Comparison of ENCODE assay signal across 27 mouse cellular contexts in genomic region chr11:4502206-4502605, GRCm38 (mm10).
DNase-seq lines count a peak whose midpoint lies in the region; ATAC-seq and TF ChIP-seq lines count a peak whose summit lies in the region.
"Had no signal": no experiment of that assay in that cellular context is flagged by ENCODE, and none has a peak within 500 bp of the region (broad histone marks: within the 10 kb centered on the region; RNA-seq: fewer than 3 reads in every experiment).

No protein-coding gene starts in this region.

- no peak overlapping the region for H3K9ac ChIP-seq in kidney, embryonic 15.5 days
- no peak overlapping the region for H3K9ac ChIP-seq in limb, embryonic 14.5 days (ENCODE audit: low read depth, low read length, severe bottlenecking)
- H3K9ac ChIP-seq: forebrain, embryonic 13.5 days; hindbrain, embryonic 14.5 days; limb, embryonic 15.5 days; liver, embryonic 15.5 days; midbrain, embryonic 12.5 days; neural tube, embryonic 12.5 days had no signal

- no peaks in the 10 kb centered on the region for H3K27me3 ChIP-seq in kidney, embryonic 15.5 days
- no peaks in the 10 kb centered on the region for H3K27me3 ChIP-seq in limb, embryonic 14.5 days (ENCODE audit: control insufficient read depth, insufficient read depth, low read length)
- no peaks in the 10 kb centered on the region for H3K27me3 ChIP-seq in limb, embryonic 10.5 days (ENCODE audit: low read depth, poor library complexity, severe bottlenecking)
- H3K27me3 ChIP-seq: forebrain, embryonic 13.5 days; limb, embryonic 15.5 days; liver, embryonic 15.5 days; megakaryocyte, embryonic 14.5 days; midbrain, embryonic 12.5 days; neural tube, embryonic 12.5 days had no signal

- 31% methylated on average over 2 of the region's 2 CpGs for WGBS in kidney, embryonic 15.5 days
- 57% methylated on average over 2 of the region's 2 CpGs for WGBS in limb, embryonic 14.5 days
- 72% methylated on average over 2 of the region's 2 CpGs for WGBS in limb, embryonic 10.5 days
- 52% methylated on average over 2 of the region's 2 CpGs for WGBS in lung, adult 2 months

- no peak for ATAC-seq in kidney, embryonic 15.5 days (replicated peaks; ENCODE audit: low FRiP score)
- no peak for ATAC-seq in limb, embryonic 14.5 days (ENCODE audit: low FRiP score, low read depth)
- ATAC-seq: CD4-positive, CD25-positive, alpha-beta regulatory T cell, adult 4 months; forebrain, embryonic 13.5 days; intestine, postnatal 0 days had no signal

- no peak for TF ChIP-seq CTCF in lung, adult 2 months (IDR thresholded peaks at IDR 0.05; ENCODE audit: insufficient read depth, low read length)

- H3K36me3 ChIP-seq in kidney, embryonic 15.5 days, result peaks cover 72% of the 10 kb centered on the region
- peaks cover 70% of the 10 kb centered on the region for H3K36me3 ChIP-seq in limb, embryonic 14.5 days (ENCODE audit: control insufficient read depth, insufficient read depth, low read length)
- peaks cover 85% of the 10 kb centered on the region for H3K36me3 ChIP-seq in limb, embryonic 10.5 days

- TF ChIP-seq POLR2A in limb, embryonic 14.5 days (IDR thresholded peaks at IDR 0.05; ENCODE audit: borderline replicate concordance, extremely low read depth, insufficient read depth, insufficient read length), result no peak
- no peak for TF ChIP-seq POLR2A in lung, adult 2 months (IDR thresholded peaks at IDR 0.05; ENCODE audit: borderline replicate concordance, extremely low read depth, low read depth, low read length)

- H3K4me1 ChIP-seq in kidney, embryonic 15.5 days, result peaks cover 15% of the 10 kb centered on the region
- no peaks in the 10 kb centered on the region for H3K4me1 ChIP-seq in limb, embryonic 14.5 days (ENCODE audit: control insufficient read depth, insufficient read depth, low read length)
- H3K4me1 ChIP-seq in limb, embryonic 10.5 days, result no peaks in the 10 kb centered on the region
- H3K4me1 ChIP-seq in lung, adult 2 months (ENCODE audit: control insufficient read depth, insufficient read depth, low read length), result peaks cover 6% of the 10 kb centered on the region
- H3K4me1 ChIP-seq: limb, embryonic 15.5 days; liver, embryonic 15.5 days; midbrain, embryonic 12.5 days; neural tube, embryonic 12.5 days had no signal

- 0 out of 2 replicates have a peak overlapping the region, but pooled peaks have one; percentile 32 for H3K27ac ChIP-seq in kidney, embryonic 15.5 days
- no peak overlapping the region for H3K27ac ChIP-seq in limb, embryonic 14.5 days (replicated peaks; ENCODE audit: low read depth, low read length)
- no peak overlapping the region for H3K27ac ChIP-seq in limb, embryonic 10.5 days
- H3K27ac ChIP-seq: forebrain, embryonic 13.5 days; hindbrain, embryonic 14.5 days; limb, embryonic 15.5 days; liver, embryonic 15.5 days; midbrain, embryonic 12.5 days; neural tube, embryonic 12.5 days had no signal

- H3K4me2 ChIP-seq in kidney, embryonic 15.5 days, result no peak overlapping the region
- no peak overlapping the region for H3K4me2 ChIP-seq in limb, embryonic 14.5 days (replicated peaks; ENCODE audit: low read depth, low read length, severe bottlenecking)
- H3K4me2 ChIP-seq: forebrain, embryonic 13.5 days; heart, embryonic 11.5 days; hindbrain, embryonic 14.5 days; limb, embryonic 15.5 days; liver, embryonic 15.5 days; midbrain, embryonic 12.5 days; neural tube, embryonic 12.5 days had no signal

- H3K9me3 ChIP-seq in kidney, embryonic 15.5 days (replicated peaks), result no peaks in the 10 kb centered on the region
- H3K9me3 ChIP-seq in limb, embryonic 14.5 days (ENCODE audit: control insufficient read depth, low read length), result no peaks in the 10 kb centered on the region
- H3K9me3 ChIP-seq in limb, embryonic 10.5 days (replicated peaks), result no peaks in the 10 kb centered on the region
- H3K9me3 ChIP-seq: forebrain, embryonic 13.5 days; limb, embryonic 15.5 days; liver, embryonic 15.5 days; megakaryocyte, embryonic 14.5 days; midbrain, embryonic 12.5 days; neural tube, embryonic 12.5 days had no signal

- DNase-seq in kidney, adult 9 months, result no peak
- peak; percentile 9 for DNase-seq in limb, embryonic 14.5 days (ENCODE audit: low spot score)
- DNase-seq in limb, embryonic 10.5 days (ENCODE audit: low spot score), result no peak
- peak; percentile 29 for DNase-seq in lung, postnatal 36 days
- no peak for DNase-seq in lung, adult 2 months
- no peak for DNase-seq in thymus, postnatal 14 days
- DNase-seq: adrenal gland, postnatal 14 days; cerebellum, adult 11 months; cerebellum, adult 9-10 months; cerebellum, postnatal 36 days; gastrocnemius, postnatal 10 days; heart, postnatal 4 days; lung, postnatal 14 days; thymus, adult 2 months; thymus, postnatal 4 days had no signal

- H3K4me3 ChIP-seq in kidney, embryonic 15.5 days (replicated peaks), result no peak overlapping the region
- H3K4me3 ChIP-seq in limb, embryonic 14.5 days (replicated peaks; ENCODE audit: low read length), result no peak overlapping the region
- H3K4me3 ChIP-seq in limb, embryonic 10.5 days, result no peak overlapping the region
- H3K4me3 ChIP-seq in lung, adult 2 months (replicated peaks; ENCODE audit: extremely low read depth, low read depth, low read length), result no peak overlapping the region
- H3K4me3 ChIP-seq: forebrain, embryonic 13.5 days; limb, embryonic 15.5 days; liver, embryonic 15.5 days; megakaryocyte, embryonic 14.5 days; midbrain, embryonic 12.5 days; myocyte; neural tube, embryonic 12.5 days had no signal

Comparison
In these comparisons a context has a peak if more than half of its experiments do, and no peak if none do; other contexts are left out.
1. DNase-seq: peak in limb, embryonic 14.5 days (single experiment) and lung, postnatal 36 days (single experiment); none in kidney, adult 9 months (single experiment), limb, embryonic 10.5 days (single experiment), lung, adult 2 months (single experiment) and thymus, postnatal 14 days (single experiment).